Mouse (Mus musculus): ENCODE measurements at regions not wholly inside any gene's neighbourhood (a gene's known extent, or its start where the extent isn't known, plus 50 kb on each side); places are given as distances from the start of the nearest gene placed in this dataset.
A peak's percentile ranks its signal among the peaks of the same experiment; 100 is the strongest.

DNA sequence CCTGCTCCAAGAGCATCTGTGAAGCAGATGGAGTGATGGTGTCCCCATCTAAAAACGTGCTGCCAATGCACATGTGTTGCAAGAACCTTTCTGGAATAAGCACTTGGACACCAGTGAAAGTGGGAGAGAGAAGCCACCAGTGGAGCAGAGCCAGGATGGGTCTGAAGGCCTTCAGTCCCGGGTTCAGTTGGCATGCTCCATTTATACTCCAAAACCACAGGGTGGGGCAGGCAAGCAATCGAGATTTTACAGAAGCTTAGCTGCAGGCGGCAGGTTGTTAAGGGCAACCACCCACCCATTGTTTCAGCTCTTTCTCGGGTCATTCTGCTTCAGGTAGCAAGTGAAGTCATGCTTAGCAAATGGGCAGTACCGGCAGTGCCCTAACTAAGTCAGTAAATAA lies 51.8 kb upstream of the Sv2b start:
- no peak for DNase-seq

DNA sequence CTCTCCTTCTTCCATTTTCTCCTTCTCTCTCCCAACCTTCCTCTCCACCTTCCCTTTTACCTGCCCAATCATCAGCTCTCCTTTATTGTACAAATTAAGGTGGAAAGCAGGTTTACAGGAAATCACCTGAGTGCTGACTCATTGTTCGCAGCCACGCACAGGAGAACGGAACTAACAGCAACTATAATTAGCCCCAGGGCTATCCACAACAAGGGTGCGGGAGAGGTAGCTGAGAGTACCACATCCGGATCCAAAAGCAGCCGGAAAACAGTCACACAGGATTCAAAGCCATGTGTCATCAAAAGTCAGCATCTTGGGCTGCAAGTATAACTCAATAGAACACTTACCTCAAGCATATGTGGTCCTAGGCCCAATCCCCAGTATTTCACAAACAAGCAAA lies 53.5 kb upstream of the Sv2b start:
- intact Hi-C loops (cut with DNase I): no loop called here
- no peak for DNase-seq

More for the DNA sequence above, 51.8 kb upstream of the Sv2b start:
- intact Hi-C loops (cut with DNase I): no loop called here

DNA sequence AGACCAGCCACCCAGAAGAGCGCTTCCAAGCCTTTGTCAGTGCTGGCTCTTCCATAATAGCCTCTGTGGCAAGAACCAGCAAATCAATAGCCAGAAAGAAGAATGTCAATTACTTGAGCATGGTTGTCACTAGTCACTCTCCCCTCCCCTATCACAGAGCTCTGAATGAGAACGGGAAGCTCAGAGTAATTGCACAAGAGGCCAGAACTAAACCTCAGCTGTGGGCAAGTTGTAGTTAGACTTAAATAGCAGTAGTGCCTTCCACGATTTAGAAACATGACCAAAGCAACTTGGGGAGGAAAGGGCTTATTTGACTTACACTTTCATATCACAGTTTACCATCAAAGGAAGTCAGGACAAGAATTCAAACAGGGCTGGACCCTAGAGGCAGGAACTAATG lies 56.4 kb upstream of the Sv2b start:
- intact Hi-C loops (cut with DNase I): loop anchor here (5.0 kb wide), 2 partner anchors 517 to 993 kb away; no protein-coding TSS in a partner anchor
- no peak for DNase-seq

DNA sequence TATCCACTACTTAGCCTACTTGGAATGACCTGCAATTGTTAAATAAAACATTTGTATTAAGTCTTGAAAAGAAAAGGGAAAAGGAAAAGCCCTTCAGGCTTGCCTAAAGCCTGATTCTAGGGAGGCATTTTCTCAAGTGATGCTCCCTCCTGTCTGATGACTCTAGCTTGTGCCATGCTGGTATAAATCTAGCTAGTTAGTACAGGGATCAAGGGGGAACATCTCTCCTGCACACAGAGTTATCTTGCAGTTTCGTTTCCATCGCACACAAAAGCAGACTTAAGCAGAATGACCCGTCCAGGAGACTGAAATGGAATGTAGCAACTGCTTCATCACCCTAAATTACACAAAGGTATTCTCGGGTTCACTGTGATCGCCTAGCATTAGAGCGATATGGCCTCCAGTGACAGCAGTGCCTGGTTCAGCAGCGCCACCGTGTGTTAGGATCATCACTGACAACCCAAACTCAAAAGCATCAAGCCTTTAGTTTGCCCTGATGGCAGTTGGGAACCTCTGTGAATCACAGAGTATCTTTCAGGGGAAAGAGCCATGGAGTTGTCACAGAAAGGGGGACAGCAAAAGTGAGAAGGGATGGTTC lies 57.3 kb upstream of the Sv2b start:
- intact Hi-C loops (cut with DNase I): loop anchor here (1.0 to 5.0 kb wide), 3 partner anchors 231 to 994 kb away; no protein-coding TSS in a partner anchor
- DNase-seq: peak; percentile 80 to 87

DNA sequence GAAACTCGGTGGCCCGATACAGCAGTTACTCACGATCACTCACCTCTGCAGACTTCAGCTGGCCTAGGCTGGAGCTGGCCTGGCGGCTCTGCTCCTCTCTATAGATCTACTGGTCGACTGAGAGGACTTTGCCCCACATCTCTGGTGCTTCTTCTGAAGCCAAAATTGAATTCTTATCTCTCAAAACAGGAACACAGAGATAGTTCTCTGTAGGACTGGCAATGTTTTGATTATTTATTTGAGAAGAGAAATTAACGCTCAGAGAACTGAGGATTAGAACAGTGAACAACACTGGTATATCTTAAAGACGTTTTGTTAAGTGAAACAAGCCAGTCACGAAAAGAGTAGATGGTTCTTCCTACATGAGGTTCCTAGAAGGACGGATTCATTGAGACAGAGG lies 59.3 kb upstream of the Sv2b start:
- DNase-seq: no peak
- intact Hi-C loops (cut with DNase I): loop anchor here (5.0 kb wide), 2 partner anchors 514 to 996 kb away; no protein-coding TSS in a partner anchor

DNA sequence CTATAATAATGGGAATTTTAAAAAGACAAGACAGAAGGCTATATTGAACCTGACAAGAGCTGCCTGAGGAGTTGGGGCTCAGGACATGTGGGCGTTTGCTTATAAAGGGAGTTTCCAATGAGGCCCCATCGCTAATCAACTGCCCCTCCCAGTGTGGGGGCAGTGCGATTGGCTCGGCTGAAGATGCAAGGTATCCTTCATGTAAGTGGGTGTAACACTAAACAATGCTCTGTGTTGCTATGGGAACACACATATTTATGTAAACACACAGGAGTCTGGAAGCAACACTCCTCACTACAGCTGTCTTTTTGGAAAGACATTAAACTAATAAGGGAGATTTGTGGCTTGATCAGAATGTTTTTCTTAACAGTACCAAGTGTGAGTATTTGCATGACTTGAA lies 60.3 kb upstream of the Sv2b start:
- no peak for DNase-seq
- intact Hi-C loops (cut with DNase I): loop anchor here (5.0 kb wide), 2 partner anchors 513 to 997 kb away; no protein-coding TSS in a partner anchor

DNA sequence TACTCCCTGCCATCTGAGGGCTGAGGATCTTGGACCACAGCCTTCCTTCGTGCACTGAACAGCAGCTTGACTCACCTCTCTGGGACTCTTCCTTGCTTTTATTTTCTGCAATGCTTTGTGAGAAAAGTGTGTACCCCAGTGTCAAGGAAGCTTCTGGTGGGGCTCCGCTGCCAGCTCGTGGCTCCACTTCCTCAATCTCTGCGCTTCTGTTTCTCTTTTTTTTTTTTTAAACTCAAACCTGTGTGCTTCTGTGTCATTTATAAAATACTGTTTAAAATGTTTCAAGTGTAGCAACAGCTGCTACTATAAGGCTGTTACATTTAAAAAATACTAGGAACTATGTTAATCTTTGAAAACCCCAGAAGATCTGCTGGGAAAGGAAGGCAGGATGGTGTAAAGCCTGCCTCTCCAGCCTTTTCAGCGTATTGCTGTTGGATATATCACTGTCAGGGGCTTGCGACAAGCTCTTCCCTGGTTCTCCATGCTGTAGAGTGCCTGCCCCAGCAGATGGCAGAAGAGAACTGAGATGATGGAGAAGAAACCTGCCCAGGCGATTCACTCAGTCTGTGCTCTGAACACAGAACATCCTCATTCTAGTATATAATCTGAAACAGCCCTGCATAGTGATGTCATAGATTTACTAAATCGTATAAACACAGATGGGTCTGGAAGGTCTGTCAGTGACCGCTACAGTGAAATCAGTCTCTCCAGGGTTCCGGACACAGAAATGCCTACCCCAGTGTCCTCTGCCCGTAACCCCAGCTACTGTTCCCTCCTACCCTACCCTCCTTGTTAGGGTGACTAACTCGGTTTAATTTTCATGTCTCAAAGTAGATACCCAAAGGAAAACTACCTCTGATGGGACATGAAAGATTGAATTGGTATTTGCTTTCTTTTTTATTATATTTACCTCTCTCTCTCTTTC lies 61.8 kb upstream of the Sv2b start:
- DNase-seq: peak; percentile 83 to 89
- intact Hi-C loops (cut with DNase I): loop anchor here (1.0 to 10.0 kb wide), 5 partner anchors 61 to 371 kb away; no protein-coding TSS in a partner anchor

DNA sequence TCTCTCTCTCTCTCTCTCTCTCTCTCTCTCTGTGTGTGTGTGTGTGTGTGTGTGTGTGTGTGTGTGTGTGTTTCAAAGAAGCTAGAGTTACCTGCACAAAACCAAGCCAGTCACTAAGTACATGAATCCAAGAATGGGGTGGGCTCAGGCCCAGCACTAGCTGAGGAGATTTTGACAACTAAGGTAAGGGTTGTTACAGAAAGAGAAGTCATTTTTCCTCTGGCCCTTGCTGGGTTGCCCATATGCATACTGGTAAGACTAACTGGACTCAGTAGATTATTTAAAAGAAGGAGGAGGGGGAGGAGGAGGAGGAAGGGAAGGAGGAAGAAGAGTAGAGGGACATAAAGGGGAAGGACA lies 62.4 kb upstream of the Sv2b start:
- intact Hi-C loops (cut with DNase I): loop anchor here (1.0 to 10.0 kb wide), 5 partner anchors 61 to 371 kb away; no protein-coding TSS in a partner anchor
- DNase-seq: no peak

DNA sequence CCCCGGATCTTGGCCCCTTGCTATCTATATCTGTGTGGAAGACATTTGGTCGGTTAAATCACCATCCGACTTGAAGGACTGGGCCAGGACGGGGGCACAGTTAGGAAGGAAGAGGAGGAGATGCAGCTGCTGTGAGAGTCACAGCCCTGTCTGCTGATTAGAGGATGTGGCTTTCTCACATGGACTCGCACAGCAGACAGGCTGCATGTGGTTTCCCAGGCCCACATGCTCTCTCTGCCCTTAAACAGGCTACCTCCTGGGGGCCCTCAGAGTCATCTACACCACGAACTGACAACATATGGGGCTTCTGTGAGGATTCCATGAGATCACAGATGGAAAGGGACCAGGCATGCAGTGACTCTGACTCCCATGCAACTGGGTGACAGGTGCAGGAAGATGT lies 62.9 kb upstream of the Sv2b start:
- intact Hi-C loops (cut with DNase I): loop anchor here (1.0 to 10.0 kb wide), 5 partner anchors 60 to 370 kb away; no protein-coding TSS in a partner anchor
- DNase-seq: peak in 1 of 2 experiments; percentile 16

DNA sequence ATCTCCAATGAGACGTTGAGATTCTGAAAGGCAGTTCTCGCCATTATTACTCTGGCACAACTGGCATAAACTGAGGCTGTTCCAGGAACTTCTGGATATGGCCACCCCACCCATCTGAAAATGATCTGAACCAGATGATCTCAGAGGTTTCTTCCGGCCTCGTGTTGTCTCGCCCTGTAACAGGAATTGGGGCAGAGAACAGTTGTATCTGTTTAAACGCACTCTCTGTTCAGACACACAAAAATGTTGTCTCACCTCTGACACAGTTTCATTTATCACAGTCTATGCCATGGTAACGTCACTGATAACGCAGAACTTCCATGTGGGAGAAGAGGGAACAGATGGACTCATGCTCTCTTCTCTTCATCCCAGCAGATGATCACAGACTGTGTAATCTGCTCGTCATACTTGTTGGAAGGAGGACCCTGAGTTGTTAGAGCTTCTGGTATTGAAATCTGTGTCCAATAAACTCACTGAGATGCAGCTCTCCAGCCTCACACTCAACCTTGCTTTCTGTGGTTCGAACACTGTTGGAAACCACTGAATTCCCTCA lies 63.9 kb upstream of the Sv2b start:
- no peak for DNase-seq
- intact Hi-C loops (cut with DNase I): loop anchor here (5.0 to 10.0 kb wide), 3 partner anchors 59 to 369 kb away; no protein-coding TSS in a partner anchor

DNA sequence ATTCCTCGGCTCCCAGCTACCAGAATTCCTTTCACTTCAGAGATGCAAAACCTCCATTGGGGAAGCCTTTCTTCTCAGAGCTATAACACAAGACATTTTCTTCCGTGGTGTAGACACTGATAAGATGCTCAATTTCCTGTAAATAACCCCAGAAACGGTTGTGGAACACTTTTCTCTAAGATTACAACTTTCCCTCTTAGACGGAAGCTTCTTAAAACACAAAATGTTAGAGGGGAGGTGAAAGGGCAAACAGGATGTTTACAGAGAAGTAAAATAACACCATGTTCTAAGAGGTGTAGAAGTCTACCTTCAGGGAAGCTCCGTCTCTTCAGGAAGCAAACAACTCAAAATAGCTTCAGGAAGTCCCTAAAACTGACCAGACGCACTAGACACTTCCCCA lies 65.4 kb upstream of the Sv2b start:
- DNase-seq: no peak
- intact Hi-C loops (cut with DNase I): loop anchor here (5.0 to 10.0 kb wide), 3 partner anchors 58 to 368 kb away; no protein-coding TSS in a partner anchor

DNA sequence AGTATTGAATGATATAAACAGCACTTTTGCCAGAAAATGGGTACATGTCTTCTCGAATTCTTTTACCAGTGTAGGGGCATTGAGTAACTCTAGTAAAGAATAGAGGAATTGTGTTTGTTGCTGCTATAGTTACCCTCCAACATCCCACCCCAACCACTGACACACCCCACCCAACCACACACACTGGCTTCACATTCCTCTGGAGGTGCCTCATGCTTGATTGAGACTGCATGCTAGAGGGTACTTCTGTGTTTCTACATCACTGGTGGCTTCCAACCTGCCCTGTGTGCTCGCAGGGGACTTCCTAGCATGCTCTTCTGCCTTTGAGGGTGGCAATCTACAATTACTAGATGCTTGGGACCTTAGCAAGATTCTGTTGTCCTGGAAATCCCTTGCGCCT lies 70.5 kb upstream of the Sv2b start:
- DNase-seq: no peak
- intact Hi-C loops (cut with DNase I): loop anchor here (10.0 kb wide), 1 partner anchor 325 kb away; no protein-coding TSS in a partner anchor

DNA sequence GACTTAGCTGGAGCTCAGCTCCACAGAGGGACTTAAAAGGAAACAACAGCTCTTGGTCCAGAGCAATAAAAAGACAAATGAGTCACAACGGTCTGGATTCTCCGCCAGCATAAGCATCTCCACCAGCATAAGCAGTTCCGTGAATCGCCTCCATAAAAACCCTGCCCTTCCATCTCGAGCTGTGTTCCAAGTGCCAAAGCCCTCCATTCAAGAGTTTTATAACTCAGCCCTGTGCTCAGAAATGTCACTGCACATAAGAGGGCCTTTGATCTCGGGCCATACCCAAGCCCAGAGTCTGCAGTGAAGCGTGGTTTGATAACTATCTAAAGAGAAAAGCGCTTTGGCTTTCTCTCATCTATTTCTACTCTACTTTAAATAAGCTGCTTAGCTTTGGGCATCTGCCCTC lies 70.8 kb upstream of the Akap13 start:
- intact Hi-C loops (cut with DNase I): no loop called here
- no peak for DNase-seq

DNA sequence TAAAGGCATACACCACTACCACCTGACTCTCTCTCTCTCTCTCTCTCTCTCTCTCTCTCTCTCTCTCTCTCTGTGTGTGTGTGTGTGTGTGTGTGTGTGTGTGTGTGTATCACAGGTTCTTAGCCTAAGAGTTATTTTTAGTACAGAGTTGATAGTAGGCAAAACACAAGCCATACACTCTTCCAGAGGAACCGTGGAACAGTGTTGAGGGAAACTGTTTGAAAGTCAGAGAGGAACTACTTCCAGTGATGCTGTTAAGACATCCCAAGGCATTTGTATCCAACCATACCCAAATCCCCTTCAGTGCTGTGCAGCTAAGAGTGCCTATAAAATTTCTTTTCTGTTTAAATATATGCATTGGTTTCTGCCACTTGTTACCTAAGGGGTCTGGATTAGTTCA lies 68.3 kb upstream of the Akap13 start:
- intact Hi-C loops (cut with DNase I): no loop called here
- no peak for DNase-seq

DNA sequence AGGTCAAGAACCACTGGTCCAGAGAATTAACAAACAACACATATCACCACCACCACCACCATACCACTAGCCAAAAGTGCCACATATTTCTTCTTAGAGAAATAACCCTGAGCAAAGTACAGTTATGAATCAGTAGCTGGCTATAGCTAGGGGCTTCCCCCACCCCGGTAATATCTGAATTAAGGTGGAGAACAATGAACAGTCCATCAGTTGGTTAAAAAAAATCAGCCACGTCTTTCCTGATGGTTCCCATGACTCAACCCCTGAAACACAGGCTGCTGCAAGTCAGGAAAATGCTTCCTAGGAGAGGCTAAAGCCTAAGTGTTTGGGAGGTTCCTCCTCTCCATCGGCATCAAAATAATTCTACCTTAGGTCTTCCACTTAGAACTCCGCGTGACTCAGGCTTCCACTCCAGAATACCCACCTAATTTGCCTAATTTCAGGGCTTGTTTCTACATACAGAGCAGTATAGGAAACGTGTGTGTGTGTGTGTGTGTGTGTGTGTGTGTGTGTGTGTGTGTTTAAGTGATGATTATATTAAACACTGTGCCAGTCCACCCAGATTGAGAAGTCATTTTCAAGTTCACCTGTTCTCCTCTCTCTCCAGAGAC lies 67.4 kb upstream of the Akap13 start:
- DNase-seq: no peak
- intact Hi-C loops (cut with DNase I): no loop called here

DNA sequence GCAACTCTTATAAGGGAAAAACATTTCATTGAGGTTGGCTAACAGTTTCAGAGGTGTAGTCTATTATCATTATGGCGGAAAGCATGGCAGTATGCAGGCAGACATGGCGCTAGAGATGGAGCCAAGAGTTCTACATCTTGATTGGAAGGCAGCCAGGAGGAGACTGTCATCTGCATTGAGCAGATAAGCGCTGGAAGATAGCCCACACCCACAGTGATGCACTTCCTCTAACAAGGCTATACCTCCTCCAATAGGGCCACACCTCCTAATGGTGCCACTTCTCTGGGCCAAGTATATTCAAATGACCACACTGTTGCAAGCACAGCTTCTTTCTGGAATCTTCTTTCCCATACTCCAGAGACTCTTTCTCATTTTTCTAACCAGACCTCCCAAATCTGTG lies 65.2 kb upstream of the Akap13 start:
- no peak for DNase-seq
- intact Hi-C loops (cut with DNase I): no loop called here

DNA sequence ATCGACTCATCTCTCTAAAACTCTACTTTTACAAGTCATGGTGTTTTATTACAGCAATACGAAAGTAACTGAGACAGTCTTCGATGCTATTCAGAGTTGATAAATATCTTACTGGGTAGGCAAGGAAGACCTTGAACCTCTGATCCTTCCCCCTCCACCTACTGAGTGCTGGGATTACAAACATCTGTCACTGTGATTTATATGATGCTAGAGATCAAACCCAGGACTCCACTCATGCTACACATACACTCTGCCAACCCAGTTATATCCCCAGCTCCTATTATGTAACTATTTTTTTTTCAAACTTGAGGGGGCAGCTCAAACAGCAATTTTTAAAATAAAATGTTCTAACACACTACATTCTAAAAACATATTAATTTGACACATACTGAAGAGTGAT lies 62.6 kb upstream of the Akap13 start:
- intact Hi-C loops (cut with DNase I): no loop called here
- DNase-seq: no peak

DNA sequence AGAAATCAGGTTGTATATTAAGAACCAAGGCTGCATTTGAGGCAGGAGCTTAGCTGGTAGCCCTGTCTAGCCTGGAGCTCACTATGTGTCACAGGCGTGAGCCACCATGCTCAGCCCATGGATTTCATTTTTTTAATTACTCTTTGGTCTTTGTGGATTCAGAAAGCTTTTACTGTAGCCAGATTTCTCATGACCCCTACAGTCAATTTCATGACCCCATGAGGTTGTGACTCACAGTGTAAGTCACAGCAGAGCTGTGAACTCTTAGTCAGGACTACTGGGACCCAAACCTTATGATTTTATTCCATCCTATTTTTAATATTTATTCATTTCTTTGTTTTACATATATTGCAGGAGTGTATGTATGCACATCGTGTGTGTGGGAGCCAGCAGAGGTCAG lies 61.9 kb upstream of the Akap13 start:
- no peak for DNase-seq
- intact Hi-C loops (cut with DNase I): no loop called here

DNA sequence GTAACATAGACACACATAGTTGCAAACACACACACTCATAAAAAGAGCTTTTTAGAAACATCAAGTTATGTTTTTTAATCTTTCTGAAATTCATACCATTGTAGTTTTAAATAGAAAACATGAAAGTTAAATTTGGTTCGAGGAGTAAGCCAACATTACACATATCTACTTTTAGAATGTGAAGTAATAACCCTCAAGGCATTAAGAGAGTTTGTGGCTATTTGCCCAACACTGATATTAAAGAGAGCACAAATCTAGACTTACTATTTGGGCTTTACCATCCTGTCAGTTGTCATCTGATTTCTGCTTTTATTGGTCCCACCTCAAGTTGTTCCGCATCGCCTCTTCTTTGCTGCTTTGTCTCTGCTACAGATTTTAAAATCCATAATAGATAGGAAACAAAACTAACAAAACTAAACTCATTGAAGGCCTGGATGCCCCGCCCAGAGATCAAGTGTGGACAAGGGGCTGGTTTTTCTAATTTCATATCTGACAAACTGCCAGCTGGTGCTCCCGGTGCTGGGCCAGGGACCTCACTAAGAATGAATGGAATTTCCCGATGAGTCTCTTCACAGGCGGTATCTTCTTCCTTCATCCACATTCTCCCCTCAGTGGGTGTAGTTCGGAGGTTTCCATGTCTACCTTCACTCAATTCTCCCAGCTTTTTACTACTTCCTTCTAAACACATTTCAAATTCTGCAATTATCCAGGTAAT lies 60.3 kb upstream of the Akap13 start:
- intact Hi-C loops (cut with DNase I): loop anchor here (5.0 kb wide), 2 partner anchors 62 to 217 kb away; partner anchors contain the start of gene Akap13
- DNase-seq: no peak

DNA sequence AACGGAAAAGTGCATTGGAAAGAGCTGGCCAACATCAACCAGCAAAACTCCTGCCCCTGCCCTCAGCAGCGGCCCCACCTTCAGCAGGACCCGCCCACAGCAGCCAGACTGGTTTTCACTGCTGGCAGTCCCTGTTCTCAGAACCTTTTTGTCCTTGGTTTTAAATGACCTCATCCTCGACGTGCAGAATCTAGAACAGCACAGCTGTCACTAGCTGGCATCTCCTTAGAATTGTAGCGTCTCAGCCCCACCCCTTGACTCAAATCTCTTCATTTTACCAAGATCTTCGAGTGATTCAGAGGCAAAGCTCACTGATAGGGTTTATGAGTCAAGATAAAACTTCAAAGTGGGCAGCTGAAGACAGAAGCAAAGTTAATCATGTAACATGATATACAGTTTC lies 57.8 kb upstream of the Akap13 start:
- intact Hi-C loops (cut with DNase I): loop anchor here (5.0 kb wide), 2 partner anchors 60 to 215 kb away; partner anchors contain the start of gene Akap13
- peak; percentile 29 to 47 for DNase-seq

All from heart, postnatal 14 days (tissue).